Mouse (Mus musculus) right cerebral cortex, postnatal 4 days (tissue): Measurements from ENCODE around the gene Ap1s2.
A peak's percentile ranks its signal among the peaks of the same experiment; 100 is the strongest.

Experiments used
- DNase-seq: peaks from one replicate; pipeline ENCODE4 v3.0.0-alpha.2; 2022

The Ap1s2 gene

DNA sequence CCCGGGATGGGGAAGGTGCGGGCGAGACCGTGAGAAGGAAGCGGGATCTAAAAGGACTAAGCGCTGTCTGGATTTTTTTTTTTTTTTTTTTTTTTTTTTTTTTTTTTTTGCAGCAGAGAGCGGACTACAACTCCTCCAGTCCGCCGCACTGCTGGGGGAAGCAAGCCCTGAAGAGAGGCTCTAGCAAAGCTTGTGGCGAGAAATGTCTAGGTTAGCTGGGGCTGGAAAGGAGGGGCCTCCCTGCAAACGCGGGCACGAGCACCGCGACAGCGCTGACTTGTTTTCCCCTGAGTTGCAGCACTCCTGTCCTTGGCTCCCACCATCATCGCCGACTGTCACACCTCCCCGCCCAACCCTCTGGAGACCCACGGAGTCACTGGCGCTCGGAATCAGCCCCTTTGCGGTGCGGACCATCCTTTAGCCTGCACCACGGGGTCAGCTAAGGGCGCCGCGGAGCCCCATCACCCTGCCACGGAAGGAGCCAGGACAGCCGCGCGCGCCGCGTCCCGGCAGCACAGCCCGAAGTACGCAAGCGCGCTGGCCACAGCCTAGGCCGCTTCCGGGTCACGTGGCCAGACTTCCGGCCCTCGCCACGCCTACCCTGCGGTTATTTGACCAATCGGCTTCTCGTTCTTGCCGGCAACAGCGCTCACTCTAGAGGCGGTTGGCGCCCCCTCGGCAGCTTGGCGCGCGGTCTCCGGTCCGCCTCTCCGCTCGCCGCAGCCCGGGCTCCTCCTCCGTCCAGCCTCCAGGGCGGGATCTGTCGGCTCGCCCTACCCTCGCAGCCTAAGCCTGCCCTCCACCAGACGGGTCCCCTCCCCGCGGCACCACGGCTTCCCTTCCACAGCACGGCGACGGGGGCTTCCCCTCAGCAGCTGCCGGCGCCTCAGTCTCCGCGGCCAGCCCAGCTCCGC, at the start of gene Ap1s2:
Gene Ap1s2, plus strand, starts transcription at position 681 of the 914 bp plus-strand sequence.
- DNase-seq: peak; percentile 85

DNA sequence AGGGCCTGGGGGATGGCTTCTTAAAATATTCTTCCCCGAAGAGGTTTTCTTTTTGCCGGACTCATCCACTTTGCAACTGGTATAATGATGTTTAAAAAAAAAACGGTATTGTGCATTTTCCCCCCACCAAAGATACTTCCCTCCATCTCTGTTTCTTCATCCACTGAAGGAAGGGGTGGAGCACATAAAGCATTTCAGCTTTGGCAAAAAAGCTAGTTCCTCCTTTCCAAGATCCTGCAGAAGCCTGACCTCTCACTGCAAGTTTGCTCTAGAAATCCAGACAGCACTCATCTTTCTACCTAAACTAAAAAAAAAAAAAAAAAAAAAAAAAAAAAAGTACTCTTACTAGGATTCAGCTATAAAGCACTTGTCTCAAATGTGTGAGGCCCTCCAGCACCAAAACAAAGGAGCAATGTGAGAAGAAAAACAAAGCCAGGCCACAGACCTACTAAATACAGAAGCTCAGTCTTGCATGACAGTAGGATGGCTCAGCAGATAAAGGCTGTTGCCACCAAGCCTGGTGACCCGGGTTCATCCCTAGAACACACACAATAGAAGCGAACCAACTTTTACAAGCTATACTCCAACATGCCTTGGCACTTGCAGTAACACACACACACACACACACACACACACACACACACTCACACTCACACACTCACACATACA, 41.0 kb upstream of the Ap1s2 start:
- DNase-seq: no peak

DNA sequence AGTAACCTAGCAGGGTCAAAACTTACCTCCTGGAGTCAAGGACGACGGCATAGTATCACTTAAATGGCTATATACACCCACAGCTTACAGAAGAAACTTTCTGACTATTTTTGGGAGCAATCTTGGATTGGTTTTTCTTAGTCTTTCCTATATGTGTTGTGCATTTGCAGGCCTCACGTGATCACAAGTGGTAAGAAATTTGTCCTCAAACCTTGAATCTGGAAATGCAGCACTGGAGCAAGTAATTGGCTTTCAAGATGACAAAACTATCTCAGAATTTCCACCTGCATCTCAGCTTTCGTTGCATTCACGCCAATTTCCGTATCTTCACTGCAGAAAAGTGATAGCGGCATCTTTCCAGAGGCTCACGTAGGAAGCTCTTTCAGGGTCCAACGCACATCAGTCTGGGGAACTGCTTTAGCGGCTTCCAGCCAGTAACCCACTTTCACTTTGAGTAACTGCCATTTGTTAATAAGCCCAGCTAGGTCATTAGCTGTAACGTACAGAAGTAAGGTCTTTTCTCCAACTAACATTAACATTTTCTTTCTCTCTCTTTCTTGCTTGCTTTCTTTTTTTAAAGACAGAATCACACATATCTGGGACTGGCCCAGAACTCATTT, 40.0 kb upstream of the Ap1s2 start:
- DNase-seq: no peak

DNA sequence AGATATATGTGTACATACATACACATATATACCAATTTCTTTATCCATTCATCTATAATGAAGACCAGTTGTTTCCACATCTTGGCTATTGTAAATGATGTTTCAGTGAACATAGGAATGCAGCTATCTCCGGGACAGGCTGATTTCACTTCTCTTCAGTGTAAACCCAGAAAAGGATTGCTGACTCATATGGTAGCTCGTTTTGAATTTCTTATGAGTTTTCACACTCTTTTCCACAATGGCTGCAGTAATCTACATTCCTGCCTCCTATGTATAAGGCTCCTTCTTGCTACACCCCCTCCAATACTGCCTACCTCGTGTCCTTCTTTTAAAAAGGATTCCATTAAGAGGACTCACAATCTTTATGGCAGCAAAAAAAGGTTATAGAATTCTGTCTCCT, 32.9 kb upstream of the Ap1s2 start:
- DNase-seq: no peak

DNA sequence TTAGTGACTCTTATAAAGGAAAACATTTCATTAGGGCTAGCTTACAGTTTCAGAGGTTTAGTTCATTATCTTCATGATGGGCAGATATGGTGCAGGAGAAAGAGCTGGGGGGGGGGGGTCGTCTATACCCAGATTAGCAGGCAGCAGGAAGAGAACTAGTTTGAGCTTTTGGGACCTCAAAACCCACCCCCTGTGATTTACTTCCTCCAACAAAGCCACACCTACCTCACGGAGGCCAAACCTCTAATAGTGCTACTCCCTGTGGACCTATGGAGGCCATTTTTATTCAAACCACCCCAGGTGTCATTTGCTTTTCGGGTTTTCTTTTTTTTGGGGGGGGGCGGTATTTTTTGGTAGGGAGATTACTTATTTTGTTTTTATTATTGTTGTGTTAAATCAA, 32.2 kb upstream of the Ap1s2 start:
- no peak for DNase-seq

DNA sequence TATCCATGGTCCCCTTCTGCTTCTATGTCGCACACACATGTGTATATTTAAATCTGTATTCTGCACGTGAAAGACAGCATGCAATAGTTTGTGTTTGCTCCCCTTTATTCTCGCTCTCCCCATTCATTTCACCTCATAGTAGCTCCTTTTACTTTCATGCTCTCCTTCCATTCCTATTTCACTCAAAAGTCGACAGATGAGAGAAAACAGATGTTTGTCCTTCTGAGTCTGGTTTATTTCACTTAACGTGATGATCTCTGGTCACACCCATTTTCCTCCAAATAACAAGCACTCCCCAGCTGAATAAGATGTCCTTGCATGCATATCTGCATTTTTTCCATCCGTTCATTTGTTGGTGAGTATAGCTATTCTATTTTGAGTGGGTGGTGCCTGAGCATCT, 29.8 kb upstream of the Ap1s2 start:
- no peak for DNase-seq

DNA sequence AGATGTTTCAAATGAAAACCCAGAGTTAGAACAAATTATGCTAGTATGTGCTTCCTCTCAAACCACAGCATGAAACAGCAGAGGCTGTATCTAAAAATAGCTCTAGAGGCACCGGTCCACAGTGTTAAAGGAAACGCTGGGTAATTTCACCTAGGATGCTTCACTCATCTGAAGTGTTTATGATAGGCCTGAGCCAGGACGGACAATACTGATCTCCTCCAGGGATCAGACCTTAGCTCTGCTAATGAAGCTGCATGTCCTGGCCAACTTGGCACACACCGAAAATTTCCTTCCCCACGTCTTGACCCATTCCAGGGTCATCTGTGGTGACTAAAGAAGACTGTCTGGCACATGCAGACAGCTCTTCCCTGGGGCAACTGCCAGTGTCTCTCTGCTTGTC, 29.4 kb upstream of the Ap1s2 start:
- DNase-seq: no peak

DNA sequence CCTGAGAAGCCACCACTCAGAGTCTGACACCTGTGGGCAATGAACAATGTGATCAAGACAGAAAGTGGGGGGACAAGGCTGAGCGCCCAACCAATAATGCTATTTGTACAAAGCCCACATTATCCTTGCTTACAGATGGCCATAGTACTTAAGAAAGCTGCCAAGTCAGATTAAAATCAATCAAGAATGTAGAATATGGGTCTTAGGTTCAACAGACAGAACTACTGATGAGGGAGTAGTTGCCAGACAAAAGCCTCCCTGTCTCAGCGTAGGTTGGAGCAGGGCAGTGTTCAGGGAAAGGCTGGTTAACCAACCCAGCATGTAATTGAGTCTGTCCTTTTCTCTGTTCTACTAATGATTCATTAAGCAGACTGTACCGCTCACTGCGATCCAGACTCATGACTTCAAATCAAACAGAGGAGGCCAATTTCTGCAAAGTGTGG, 23.3 kb upstream of the Ap1s2 start:
- no peak for DNase-seq

DNA sequence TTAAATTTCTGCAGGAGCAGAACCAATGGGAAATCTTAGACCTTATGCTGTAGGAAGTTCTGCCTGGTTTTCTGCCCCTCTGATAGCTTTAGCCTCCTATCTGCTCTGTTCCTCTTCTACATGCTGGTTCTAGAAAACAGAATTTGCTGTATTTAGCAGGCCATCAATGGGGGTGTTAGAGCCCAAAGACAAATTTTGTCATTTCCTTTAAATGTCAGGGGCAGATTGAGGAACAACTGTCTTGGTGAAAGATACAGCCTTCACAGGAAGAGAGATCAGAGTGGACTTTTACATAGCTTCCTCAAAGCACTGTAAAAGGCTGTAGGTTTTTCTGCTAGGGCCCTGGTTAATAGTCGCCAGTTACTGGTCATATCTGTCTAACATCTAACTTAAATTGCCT, 11.5 kb upstream of the Ap1s2 start:
- no peak for DNase-seq

DNA sequence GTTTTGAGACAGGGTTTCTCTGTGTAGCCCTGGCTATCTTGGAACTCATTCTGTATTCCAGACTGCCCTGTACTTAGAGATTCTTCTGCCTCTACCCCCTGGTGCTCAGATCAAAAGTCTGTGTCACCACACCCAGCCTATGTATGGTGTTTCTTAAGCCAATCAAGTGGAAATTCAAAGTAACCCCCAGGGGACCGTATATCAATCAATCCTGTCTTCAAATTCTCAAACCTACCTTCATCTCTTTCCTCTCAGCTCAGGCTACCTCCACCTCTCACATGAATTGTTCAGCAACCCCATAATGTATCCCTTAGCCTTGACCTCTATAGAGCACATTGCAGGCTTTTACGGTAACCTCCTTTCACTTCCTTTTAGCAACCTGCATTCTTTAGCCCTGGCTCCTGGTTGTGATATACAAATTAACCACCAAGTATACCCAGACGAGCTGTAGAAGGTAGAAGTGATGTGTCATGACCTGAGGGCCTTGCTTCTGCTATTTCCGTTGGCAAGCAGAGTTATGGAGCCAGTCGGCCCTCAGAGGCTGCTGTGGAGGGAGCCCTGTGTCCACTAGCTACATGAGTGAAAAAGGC, 9.3 kb upstream of the Ap1s2 start:
- no peak for DNase-seq

DNA sequence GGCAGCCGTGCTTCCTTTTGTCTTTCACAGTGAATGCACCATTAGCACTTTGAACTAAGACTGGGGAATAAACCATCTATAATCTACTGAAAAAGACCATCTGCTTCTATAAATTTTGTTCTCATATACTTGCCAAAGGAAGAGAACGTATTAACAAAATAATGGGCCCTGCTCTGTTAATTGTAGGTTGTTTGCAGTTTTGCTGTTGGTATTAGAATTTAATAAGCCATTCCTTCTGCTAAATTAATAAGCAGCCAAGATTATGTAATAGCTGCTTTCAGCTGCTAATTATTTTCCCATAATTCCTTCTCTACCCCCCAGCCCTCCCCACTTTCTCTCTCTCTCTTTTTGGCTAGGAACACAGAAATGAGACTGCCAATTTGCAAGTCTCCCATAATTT, 2.0 kb upstream of the Ap1s2 start:
- DNase-seq: no peak

DNA sequence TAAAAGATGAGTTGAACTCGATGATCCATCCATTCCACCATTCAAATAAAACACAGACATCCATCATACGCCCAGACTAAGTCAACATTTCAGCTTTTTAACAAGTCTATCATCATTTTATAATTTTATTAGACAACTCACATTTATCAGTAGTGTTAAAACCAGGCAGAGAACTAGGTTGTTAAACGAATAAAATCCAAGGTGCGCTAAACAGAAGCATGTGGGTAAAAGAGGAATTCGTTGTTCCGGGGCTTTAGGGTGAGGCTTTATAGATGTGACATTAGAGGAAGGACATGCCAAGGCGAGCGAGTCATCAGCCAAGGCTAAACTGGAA, 847 bp upstream of the Ap1s2 start:
- no peak for DNase-seq

DNA sequence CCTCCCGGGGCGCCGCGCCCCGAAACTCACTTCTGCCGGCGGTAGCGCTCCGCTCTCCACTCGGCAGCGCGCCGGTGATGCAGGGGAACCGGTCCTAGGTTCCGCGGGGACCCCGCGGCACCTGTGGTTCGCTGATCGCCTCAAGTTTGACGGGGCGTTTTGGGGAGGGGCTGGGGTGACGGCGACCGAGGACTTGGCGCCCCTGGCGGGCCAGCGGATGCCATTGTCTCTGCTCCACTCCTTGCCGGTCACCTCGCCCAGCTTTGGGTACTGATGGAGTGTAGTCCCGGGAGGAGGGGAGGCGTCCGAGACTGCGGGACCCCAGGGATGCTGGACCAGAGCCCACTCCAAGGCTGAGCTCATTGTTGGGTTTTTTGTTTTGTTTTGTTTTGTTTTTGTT, 564 bp downstream of the Ap1s2 start:
- DNase-seq: no peak

DNA sequence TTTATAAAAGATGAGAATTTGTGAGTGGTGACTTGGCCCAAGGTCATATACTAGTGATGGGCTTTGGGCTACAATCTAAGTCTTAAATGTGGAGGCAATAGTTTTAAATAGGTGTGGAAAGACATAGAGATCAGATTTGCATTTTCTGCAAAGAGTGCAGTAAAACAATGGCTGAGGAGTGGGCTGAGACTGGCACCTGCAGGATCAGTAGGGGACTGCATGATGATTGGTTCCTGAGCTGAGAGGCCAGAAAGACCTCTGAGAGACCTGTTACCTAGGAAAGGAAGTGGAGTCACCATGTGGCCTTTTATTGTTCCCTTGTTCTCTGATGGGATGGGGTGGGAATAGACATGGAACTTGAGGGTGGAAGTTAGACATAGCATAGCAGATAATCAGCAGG, 4.0 kb downstream of the Ap1s2 start:
- peak; percentile 16 for DNase-seq

DNA sequence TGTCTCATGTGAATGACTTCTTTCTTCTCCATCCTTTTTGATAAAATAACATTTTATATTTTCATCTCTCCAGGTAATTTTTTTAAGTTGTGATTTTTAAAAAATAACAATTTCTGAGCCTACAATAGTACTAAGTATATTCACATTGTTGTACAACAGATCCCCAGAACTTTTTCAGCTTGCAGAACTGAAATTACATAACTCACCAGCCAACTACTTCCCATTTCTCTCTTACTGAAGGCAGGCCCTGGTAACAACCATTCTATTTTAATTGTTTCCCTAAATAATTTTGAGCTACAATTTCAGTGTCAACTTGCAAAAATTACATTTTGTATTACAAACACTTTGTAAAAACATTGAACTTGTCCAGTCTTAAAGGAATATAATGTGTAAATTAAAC, 20.7 kb downstream of the Ap1s2 start:
- no peak for DNase-seq

DNA sequence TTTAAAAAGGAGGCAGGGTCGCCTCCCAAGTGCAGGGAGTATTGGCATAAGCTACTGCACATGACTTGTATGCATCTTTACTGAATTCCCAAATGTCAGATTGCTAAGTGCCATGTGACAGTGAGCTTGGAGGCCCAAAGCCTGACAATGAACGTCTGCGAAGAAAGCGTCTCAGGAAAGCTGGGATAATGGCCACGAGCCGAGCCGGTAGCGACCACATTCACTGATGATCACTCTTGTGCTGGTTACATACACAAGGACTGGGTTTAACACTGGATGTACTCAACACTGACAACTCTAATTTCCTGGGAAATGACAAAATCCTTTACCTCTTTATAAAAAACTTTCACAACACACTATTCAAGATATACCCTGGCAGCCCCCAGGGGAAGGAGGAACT, 25.9 kb downstream of the Ap1s2 start:
- no peak for DNase-seq

DNA sequence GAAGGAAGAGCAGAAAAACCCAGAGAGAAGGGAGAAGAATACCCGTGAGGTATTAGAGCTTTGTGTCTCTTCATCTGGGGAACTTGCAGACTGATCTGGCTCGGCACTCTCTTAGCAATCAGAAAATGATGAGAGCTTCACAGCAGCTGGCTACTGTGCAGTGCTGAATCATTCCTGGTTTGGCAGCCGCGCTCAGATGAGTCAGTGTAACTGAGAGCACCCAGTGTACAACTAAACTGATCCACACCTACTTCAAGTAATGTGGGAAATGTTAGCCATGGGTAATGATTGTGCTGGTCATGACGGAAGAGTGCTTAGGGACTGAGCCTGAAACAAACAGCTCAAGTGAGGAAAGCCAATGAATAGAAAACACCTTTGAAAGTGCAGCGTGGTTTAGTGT, 29.8 kb downstream of the Ap1s2 start:
- DNase-seq: no peak

DNA sequence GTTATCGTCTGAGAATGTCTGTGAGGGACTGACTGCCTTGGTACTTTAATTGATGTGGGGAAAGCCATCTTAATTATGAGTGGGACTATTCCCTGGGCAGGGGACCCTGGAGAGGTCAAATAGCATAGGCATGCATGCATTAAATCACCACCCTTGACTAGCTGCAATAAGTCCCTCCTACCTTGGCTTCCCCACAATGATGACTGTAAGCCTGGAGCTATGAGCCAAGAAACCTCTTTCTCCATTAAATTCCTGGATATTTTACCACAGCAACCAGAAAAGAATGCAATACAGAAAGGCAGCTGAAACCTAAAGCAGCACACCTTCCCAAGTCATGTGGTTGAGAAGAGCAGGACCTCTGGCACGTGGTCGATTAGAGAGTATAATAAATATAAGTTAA, 35.6 kb downstream of the Ap1s2 start:
- no peak for DNase-seq

DNA sequence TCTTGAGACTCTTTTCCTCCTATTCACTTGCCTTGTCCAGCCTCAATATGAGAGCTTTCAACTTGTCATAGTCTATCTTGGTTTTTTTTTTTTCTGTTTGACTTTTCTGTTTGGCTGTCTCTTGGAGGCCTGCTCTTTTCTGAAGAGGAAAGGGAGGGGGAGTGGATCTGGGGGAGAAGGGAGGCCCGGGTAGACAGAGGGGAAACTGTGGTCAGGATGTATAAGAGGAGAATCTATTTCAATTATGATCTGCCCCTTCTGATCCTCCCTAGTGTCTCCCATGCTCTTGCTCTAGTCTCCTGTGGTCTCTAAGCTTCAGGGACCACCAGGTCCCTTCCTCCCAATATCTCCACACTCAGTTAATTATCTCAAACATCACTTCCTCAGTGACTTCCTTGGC, 42.8 kb downstream of the Ap1s2 start:
- no peak for DNase-seq

DNA sequence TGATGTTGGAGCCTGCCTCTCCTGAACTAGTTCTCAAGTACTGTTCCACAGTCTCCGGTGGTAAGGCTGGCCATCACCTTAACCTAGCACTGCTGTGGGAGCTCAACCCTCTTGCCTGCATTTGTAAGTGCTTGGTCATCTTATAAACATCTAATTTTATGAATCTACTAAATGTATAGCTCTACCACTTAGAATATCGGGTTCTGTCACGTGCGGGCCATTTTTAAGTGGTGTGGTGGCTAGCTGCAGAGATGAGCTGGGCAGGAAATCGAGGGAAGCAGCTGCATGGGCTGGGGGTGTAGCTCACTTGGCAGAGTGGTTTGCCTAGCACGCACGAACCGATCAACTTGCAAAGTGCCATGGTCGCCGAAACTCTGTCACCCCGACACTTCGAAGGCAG, 48.6 kb downstream of the Ap1s2 start:
- DNase-seq: no peak

DNA sequence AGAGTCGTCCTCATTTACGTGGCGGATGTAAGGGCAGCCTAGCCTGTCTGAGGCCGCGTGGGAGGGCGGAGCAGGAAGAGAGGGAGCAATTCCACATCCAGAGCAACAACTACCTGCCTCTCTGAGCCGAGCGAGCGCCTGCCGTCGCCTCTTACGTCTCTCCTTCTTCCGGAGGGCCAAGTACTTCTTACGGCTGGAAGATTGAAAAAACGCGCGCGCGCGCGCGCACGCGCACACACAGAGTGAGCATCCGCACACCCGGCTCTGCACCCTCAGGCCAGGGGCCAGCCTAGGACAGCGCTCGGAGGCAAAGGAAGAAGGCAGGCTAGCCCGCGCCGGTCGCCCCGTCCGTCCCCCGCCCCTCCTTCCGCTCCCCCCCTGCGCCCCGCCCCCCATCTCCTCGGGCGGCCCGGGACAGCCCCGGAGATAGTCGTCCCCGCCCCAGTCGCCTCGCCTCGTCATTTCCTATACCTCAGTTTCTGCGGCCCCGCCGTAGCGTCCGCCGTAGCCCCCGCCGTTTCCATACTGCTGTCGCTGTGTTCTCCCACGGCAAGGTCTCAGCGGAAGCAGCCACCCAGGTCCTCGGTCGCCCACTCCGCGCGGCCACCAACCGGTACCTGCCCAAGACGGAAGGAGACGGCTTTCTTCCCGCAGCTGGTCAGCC, 49.1 kb downstream of the Ap1s2 start:
- DNase-seq: peak; percentile 68

DNA sequence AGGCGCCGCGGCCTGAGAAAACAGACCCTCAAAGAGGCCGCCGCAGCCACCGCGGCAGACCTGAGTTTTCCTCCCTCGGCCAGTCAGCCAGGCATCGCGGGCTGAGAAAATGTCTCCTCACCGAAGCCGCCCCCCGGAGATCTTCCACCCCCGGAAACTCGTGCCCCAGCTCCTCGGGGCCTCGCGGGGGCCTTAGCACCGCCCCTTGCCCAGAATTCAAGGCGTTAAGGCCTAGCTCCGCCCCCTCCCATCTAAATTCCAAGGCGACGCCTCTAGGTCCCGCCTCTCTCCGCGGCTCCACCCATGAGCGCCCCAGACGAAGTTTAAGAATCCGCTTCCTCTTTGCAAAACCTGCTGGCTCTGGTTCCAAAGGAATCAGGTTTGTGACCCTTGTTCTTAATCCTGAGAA, 49.7 kb downstream of the Ap1s2 start, which contains the start of gene Zrsr2:
Gene Zrsr2, minus strand, starts transcription at position 195 of the 409 bp plus-strand sequence.
- peak; percentile 75 for DNase-seq

DNA sequence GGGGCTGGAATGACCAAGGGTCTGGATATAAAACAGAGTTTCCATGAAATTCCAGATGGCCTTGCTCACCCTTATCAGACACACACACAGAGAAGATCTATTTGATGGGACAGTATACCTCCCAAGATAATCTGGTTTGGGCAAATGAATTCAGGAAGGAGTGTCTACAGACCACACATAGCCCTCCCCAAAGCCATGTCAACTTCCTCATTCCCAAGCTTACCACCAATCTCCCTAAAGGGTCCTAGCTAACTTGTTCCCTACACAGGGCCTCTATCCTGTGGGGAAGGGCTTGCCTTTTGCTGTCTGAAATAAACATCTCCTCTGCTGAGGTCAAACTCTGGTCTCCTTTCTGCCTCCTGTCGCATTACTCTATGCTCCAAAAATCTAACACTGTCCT, 72.3 kb downstream of the Ap1s2 start:
- DNase-seq: no peak
